Mouse (Mus musculus): ENCODE results near the gene Pof1b. TPM values are rescaled to one million over a fixed set of nuclear protein-coding genes. Genes with fewer than 3 reads are reported as not detected.

Pof1b gene
- polyA plus RNA-seq (2014; fragmentation: Illumina TruSeq; extraction: RNeasy Lipid Tissue Mini Kit (QIAGEN cat#74804); ENCODE audit: low read depth, low replicate concordance) = 0.12 TPM

DNA sequence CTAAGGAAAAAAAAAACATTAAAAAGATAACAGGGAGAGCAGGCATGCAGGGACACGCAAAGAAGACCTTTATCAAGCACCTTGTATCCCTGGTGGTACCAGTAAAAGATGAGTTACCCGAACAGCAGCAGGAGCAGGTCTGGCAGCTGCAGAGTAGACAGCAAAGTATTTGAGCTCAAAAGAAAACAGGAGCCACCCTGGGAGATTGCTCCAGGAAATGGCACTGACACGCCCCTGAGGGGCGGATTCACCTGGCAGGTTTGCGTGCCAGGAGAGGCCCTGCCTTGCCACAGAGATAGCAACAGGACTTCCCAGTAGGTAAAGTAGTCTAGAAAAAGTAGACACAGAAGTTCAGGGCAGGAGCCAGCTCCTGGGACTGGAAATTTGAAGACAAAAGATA, at the start of gene Pof1b:
TSS of gene Pof1b (minus strand) at position 144 of the 400 bp plus-strand sequence.

DNA sequence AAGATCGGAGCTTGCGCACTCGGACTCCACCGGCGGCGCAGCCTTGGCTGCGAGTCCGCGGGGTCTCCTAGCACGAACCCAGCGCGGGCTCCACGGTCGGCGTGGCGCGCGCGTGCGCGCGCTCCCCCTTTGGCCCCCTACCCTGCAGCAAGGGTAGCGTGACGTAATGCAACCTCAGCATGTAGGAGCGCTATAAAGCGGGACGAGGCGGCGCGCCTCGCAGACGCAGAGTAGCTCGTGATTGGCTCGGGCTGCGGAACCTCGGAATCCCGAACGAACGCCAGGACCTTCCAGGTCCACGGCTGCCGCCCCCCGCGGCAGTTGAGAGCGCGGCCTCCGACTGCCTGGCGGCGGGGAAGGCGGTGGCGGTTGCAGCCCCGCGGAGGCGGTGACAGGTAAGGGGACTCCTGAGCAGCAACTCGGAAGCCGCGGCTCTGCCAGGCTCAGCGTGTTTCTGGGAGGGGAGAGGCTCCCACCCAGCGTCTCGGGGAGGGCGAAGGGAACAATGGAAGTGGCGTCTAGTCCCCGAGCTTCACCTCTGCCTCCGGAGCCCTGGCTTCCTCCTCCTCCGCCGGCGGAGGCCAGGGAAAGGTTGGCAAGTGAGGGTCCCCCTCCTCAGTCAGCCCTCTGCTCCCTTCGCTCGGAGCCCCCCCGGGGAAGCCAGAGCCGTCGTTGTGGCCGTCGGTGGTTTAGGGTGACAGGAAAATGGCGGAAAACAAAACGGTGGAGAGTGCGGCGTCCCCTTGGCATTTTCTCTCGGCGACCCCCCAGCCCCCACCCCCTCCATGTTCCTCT, 97.7 kb downstream of the Pof1b start, which contains the start of gene Zfp711:
TSS of gene Zfp711 (plus strand) at position 16 of the 795 bp plus-strand sequence.

Other genes starting within 250 kb of the Pof1b start
- gene 2010106E10Rik, start 203.4 kb downstream of the Pof1b start, polyA plus RNA-seq (2014; fragmentation: Illumina TruSeq; extraction: RNeasy Lipid Tissue Mini Kit (QIAGEN cat#74804); ENCODE audit: low read depth, low replicate concordance) = not detected
- 2.6 TPM for gene Zfp711, start 98.1 kb downstream of the Pof1b start, polyA plus RNA-seq (2014; fragmentation: Illumina TruSeq; extraction: RNeasy Lipid Tissue Mini Kit (QIAGEN cat#74804); ENCODE audit: low read depth, low replicate concordance)